Mouse (Mus musculus): ENCODE measurements at regions not wholly inside any gene's neighbourhood (a gene's known extent, or its start where the extent isn't known, plus 50 kb on each side); places are given as distances from the start of the nearest gene placed in this dataset.

DNA sequence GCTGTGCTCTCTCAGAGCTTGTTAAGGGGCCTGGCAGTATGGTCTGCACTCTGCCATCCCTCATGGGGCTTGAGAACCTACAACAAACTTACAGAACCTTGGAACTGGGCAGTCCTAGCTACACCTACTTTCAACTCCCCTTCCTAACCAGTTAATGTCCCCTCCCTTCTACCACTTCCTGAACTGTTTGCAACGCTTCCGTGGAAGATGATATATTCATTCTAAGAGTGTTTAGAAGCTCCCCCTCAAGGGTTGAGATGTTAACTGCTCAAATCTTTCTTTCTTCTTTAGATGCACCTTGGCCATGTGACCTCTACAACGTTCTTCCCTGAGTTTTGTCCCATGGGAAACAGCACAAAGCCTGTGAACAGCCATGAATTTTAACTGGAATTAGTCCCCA lies 72.3 kb upstream of the Atp2b1 start:
- 74% methylated on average over 3 of the region's 3 CpGs for WGBS
- Histone ChIP-seq H3K36me3 (ENCODE audit: control insufficient read depth, insufficient read depth, low read length) (no peaks in the 10 kb centered on the region), H3K27me3 (ENCODE audit: control insufficient read depth, insufficient read depth, low read length) (no peaks in the 10 kb centered on the region), H3K9me3 (ENCODE audit: control insufficient read depth, low read length) (peaks cover 10% of the 10 kb centered on the region), H3K27ac (ENCODE audit: low read depth, low read length) (no peak overlapping the region), H3K4me1 (ENCODE audit: control insufficient read depth, insufficient read depth, low read length) (no peaks in the 10 kb centered on the region), H3K4me3 (ENCODE audit: low read length) (no peak overlapping the region), H3K9ac (ENCODE audit: low read depth, low read length) (no peak overlapping the region), H3K4me2 (replicated peaks; ENCODE audit: low read depth, low read length) (no peak overlapping the region)
- ATAC-seq (ENCODE audit: low FRiP score, low TSS enrichment): no peak

DNA sequence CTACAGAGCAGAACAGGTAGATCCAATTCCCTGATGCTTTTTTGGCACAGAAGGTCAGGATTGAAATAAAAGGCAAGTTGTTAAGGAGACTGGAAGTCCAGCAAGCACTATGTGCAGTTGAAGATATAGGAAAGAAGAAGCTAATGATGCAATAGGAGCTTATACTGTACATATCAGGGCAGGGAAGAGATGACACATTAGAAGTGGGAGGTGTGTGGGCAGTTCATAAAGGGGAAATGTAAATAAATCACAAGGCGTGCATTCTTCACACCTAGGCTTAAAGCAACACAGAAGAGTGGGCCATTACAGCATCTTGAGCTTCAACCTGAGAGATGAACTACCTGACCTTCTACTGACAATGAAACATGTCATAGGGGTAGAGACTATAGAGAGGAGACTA lies 71.5 kb upstream of the Atp2b1 start:
- no peak for ATAC-seq (ENCODE audit: low FRiP score, low TSS enrichment)
- 88% methylated on average over 1 of the region's 1 CpGs for WGBS
- H3K27ac ChIP-seq (ENCODE audit: low read depth, low read length): no peak overlapping the region

GRCm38 (mm10) chr10:98849851-98850250 lies 64.4 kb upstream of the Atp2b1 start:
- Histone ChIP-seq H3K27me3 (ENCODE audit: control insufficient read depth, insufficient read depth, low read length) (no peaks in the 10 kb centered on the region), H3K4me3 (ENCODE audit: low read length) (no peak overlapping the region), H3K9ac (ENCODE audit: low read depth, low read length) (no peak overlapping the region), H3K27ac (ENCODE audit: low read depth, low read length) (no peak overlapping the region), H3K9me3 (ENCODE audit: control insufficient read depth, low read length) (no peaks in the 10 kb centered on the region; the same call in 1 of the 2 replicates), H3K4me1 (ENCODE audit: control insufficient read depth, insufficient read depth, low read length) (no peaks in the 10 kb centered on the region), H3K4me2 (replicated peaks; ENCODE audit: low read depth, low read length) (no peak overlapping the region), H3K36me3 (ENCODE audit: control insufficient read depth, insufficient read depth, low read length) (no peaks in the 10 kb centered on the region)
- no peak for ATAC-seq (ENCODE audit: low FRiP score, low TSS enrichment)
- WGBS: 84% methylated on average over 3 of the region's 3 CpGs

More for the DNA sequence above, 71.5 kb upstream of the Atp2b1 start:
- Histone ChIP-seq H3K9me3 (ENCODE audit: control insufficient read depth, low read length) (peaks cover 10% of the 10 kb centered on the region), H3K27me3 (ENCODE audit: control insufficient read depth, insufficient read depth, low read length) (no peaks in the 10 kb centered on the region), H3K36me3 (ENCODE audit: control insufficient read depth, insufficient read depth, low read length) (no peaks in the 10 kb centered on the region), H3K4me1 (ENCODE audit: control insufficient read depth, insufficient read depth, low read length) (no peaks in the 10 kb centered on the region), H3K4me3 (ENCODE audit: low read length) (no peak overlapping the region), H3K9ac (ENCODE audit: low read depth, low read length) (no peak overlapping the region), H3K4me2 (replicated peaks; ENCODE audit: low read depth, low read length) (no peak overlapping the region)

DNA sequence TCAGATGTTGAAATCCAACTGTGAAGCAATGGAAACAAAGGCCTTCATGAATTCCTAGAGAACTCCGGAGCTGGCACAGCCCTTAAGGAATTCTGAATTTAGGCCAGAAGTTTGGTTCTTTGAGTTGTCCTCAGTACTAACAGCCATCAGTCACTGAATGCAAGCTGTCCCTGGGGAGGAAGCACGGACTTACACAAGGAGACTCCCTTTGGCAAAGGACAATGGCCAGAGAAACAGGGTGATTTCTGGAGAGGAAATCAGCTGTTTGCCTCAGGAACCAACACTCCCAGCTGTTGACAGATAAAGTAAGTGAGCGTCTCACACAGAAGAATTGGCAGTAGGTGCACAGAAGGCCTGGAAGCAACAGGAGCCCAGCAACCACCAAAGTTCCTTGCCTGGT lies 56.8 kb upstream of the Atp2b1 start:
- no peaks in the 10 kb centered on the region for H3K9me3 ChIP-seq (ENCODE audit: control insufficient read depth, low read length)
- no peak for ATAC-seq (ENCODE audit: low FRiP score, low TSS enrichment)
- H3K9ac ChIP-seq (ENCODE audit: low read depth, low read length): no peak overlapping the region
- H3K4me2 ChIP-seq (replicated peaks; ENCODE audit: low read depth, low read length): no peak overlapping the region
- no peak overlapping the region for H3K4me3 ChIP-seq (ENCODE audit: low read length)
- WGBS: 63% methylated on average over 3 of the region's 3 CpGs
- no peaks in the 10 kb centered on the region for H3K27me3 ChIP-seq (ENCODE audit: control insufficient read depth, insufficient read depth, low read length)
- no peaks in the 10 kb centered on the region for H3K4me1 ChIP-seq (ENCODE audit: control insufficient read depth, insufficient read depth, low read length)
- H3K36me3 ChIP-seq (ENCODE audit: control insufficient read depth, insufficient read depth, low read length): no peaks in the 10 kb centered on the region
- H3K27ac ChIP-seq (ENCODE audit: low read depth, low read length): no peak overlapping the region

DNA sequence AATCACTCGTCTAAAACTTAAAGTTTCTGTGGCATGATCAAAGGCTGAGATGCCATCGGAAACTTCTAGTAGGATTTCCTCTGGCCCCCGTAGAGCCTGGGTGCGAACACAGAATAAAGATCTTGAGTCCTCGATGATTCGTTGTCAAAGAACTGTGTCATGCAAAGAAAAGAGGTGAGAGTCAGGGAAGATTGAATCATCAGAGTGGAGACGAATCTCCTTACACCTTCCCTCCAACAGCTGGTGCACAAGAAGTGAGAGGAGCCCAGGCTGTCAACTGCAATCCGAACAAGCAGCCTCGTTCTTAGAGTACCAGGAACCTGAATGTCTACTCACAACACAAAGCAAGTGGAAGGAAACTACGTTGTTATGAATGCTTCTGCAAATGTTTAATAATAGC lies 52.7 kb upstream of the Atp2b1 start:
- Histone ChIP-seq H3K27me3 (ENCODE audit: control insufficient read depth, insufficient read depth, low read length) (no peaks in the 10 kb centered on the region), H3K9ac (ENCODE audit: low read depth, low read length) (no peak overlapping the region), H3K4me3 (ENCODE audit: low read length) (no peak overlapping the region), H3K27ac (ENCODE audit: low read depth, low read length) (no peak overlapping the region), H3K4me2 (replicated peaks; ENCODE audit: low read depth, low read length) (no peak overlapping the region), H3K4me1 (ENCODE audit: control insufficient read depth, insufficient read depth, low read length) (no peaks in the 10 kb centered on the region), H3K9me3 (ENCODE audit: control insufficient read depth, low read length) (no peaks in the 10 kb centered on the region), H3K36me3 (ENCODE audit: control insufficient read depth, insufficient read depth, low read length) (no peaks in the 10 kb centered on the region)
- 86% methylated on average over 10 of the region's 10 CpGs for WGBS
- ATAC-seq (ENCODE audit: low FRiP score, low TSS enrichment): no peak

DNA sequence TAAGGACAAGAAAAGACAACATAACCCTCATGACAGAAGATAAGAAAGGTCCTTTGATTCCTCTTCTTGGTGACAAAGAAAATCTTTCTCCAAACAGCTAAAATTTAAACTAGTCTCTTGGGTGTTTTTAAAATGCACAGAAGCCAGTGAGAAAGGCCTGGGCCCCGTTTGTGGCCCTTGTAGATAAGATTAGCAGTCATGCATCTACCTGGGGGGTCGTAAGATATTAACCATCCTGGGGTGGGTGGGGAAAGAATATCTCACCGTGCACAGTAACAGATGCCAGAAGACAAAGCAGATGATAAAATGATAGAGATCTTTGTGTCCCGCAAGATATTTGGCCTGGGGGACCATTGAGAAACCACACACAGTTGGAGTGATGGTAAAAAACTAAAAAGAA lies 51.5 kb upstream of the Atp2b1 start:
- Histone ChIP-seq H3K4me2 (replicated peaks; ENCODE audit: low read depth, low read length) (no peak overlapping the region), H3K4me3 (ENCODE audit: low read length) (no peak overlapping the region), H3K9me3 (ENCODE audit: control insufficient read depth, low read length) (no peaks in the 10 kb centered on the region), H3K27me3 (ENCODE audit: control insufficient read depth, insufficient read depth, low read length) (no peaks in the 10 kb centered on the region), H3K9ac (ENCODE audit: low read depth, low read length) (no peak overlapping the region), H3K4me1 (ENCODE audit: control insufficient read depth, insufficient read depth, low read length) (no peaks in the 10 kb centered on the region), H3K27ac (ENCODE audit: low read depth, low read length) (no peak overlapping the region), H3K36me3 (ENCODE audit: control insufficient read depth, insufficient read depth, low read length) (no peaks in the 10 kb centered on the region)
- WGBS: 60% methylated on average over 4 of the region's 4 CpGs
- ATAC-seq (ENCODE audit: low FRiP score, low TSS enrichment): no peak

- Histone ChIP-seq H3K4me2 (replicated peaks; ENCODE audit: low read depth, low read length) (no peak overlapping the region), H3K27me3 (ENCODE audit: control insufficient read depth, insufficient read depth, low read length) (no peaks in the 10 kb centered on the region), H3K36me3 (ENCODE audit: control insufficient read depth, insufficient read depth, low read length) (no peaks in the 10 kb centered on the region), H3K4me1 (ENCODE audit: control insufficient read depth, insufficient read depth, low read length) (no peaks in the 10 kb centered on the region), H3K4me3 (ENCODE audit: low read length) (no peak overlapping the region), H3K27ac (ENCODE audit: low read depth, low read length) (no peak overlapping the region), H3K9ac (ENCODE audit: low read depth, low read length) (no peak overlapping the region), H3K9me3 (ENCODE audit: control insufficient read depth, low read length) (no peaks in the 10 kb centered on the region)
- 85% methylated on average over 5 of the region's 5 CpGs for WGBS
- ATAC-seq (ENCODE audit: low FRiP score, low TSS enrichment): no peak
These were observed 49.8 kb upstream of the Atp2b1 start for GRCm38 (mm10) chr10:98864384-98864783.
